Mouse (Mus musculus) lung, embryonic 14.5 days (tissue): Measurements from ENCODE around the gene Pigq. TPM values are rescaled to one million over a fixed set of nuclear protein-coding genes. Genes with fewer than 3 reads are reported as not detected.

ENCODE experiments used
- ATAC-seq: fragments of 200-750 bp; cut with Nextera tagmentation; 2 replicates; pipeline ENCODE4 v1.8.0; 2017; ENCODE audit warnings: mild to moderate bottlenecking, moderate TSS enrichment, moderate library complexity; ENCODE audit not compliant: insufficient read depth
- DNase-seq: peaks from one replicate; pipeline ENCODE4 v3.0.0-alpha.2; 2015
- H3K27ac ChIP-seq: fragments of 300-500 bp; sonication (generic); 2 replicates; pipeline ENCODE4 v1.5.1; 2014; ENCODE audit warnings: low read depth, mild to moderate bottlenecking, moderate library complexity
- H3K27me3 ChIP-seq: fragments of 300-500 bp; sonication (generic); 2 replicates; pipeline ENCODE4 v1.6.1; 2014; ENCODE audit warnings: low read length, control low read depth; ENCODE audit not compliant: insufficient read depth
- H3K36me3 ChIP-seq: fragments of 300-500 bp; sonication (generic); 2 replicates; pipeline ENCODE4 v1.6.1; 2014; ENCODE audit warnings: control low read depth; ENCODE audit not compliant: insufficient read depth
- H3K4me1 ChIP-seq: fragments of 300-500 bp; sonication (generic); 2 replicates; pipeline ENCODE4 v1.6.1; 2014; ENCODE audit warnings: antibody characterized with exemption, control low read depth; ENCODE audit not compliant: insufficient read depth
- H3K4me2 ChIP-seq: fragments of 300-500 bp; sonication (generic); 2 replicates; pipeline ENCODE4 v1.6.1; 2014; ENCODE audit warnings: mild to moderate bottlenecking
- H3K4me3 ChIP-seq: fragments of 300-500 bp; sonication (generic); 2 replicates; pipeline ENCODE4 v1.5.1; 2014; ENCODE audit warnings: low read depth, low read length
- H3K9ac ChIP-seq: fragments of 300-500 bp; sonication (generic); 2 replicates; pipeline ENCODE4 v1.6.1; 2014
- H3K9me3 ChIP-seq: fragments of 300-500 bp; sonication (generic); 2 replicates; pipeline ENCODE4 v1.6.1; 2016; ENCODE audit warnings: low read depth, low read length, control low read depth
- CTCF ChIP-seq: IDR thresholded peaks from 2 replicates; pipeline ENCODE4 v1.5.1; 2016; ENCODE audit warnings: antibody characterized with exemption, low read depth
- WGBS: fragments of 180-500 bp; shearing (Covaris S2); extraction: QIAGEN DNeasy Blood & Tissue Kit; methylation state at CpG from one replicate; pipeline ENCODE4 v1.1.7; 2014; 5-methylcytosine and 5-hydroxymethylcytosine counted together
- polyA plus RNA-seq: library from polyadenylated mRNA; unstranded; fragments of >200 nt; fragmentation: Nextera tagmentation; extraction: Ambion mirVana; gene quantifications from 2 replicates; pipeline ENCODE4 v1.2.1, GENCODE M21; 2014

Gene Pigq
- polyA plus RNA-seq, 1 experiment from 2014 or later, result 69.0 TPM

- DNase-seq (no peak), ATAC-seq (no peak)
- Histone ChIP-seq H3K9ac (no peak overlapping the region), H3K4me3 (no peak overlapping the region), H3K36me3 (no peaks in the 10 kb centered on the region), H3K9me3 (no peaks in the 10 kb centered on the region), H3K27ac (no peak overlapping the region), H3K4me1 (no peaks in the 10 kb centered on the region), H3K27me3 (peaks cover 40% of the 10 kb centered on the region), H3K4me2 (no peak overlapping the region)
- whole genome bisulfite sequencing, result 0% methylated on average over 3 of the region's 3 CpGs
- TF ChIP-seq CTCF, result no peak
Measured at GRCm38 (mm10) chr17:25950706-25951105, 6.0 kb upstream of the Pigq start.

DNA sequence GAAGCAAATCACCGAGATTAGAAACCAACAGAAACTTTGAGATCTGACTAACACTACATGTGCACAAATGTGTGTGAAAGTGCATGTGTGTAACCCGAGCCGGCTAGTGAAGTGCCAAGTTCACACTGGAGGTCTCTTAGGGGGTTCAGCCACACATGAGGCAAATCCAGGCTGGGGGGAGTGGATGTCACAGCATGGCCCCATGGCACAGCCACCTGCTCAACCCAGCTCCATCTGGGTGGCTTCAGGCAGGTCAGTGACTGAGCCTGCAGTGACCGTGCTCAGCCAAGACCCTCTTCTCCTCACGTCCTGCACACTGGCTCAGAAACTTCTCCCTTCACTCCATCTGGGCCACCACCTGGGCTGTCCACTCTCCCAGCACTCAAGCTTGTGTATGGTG is 5.2 kb upstream of the Pigq start:
- no peak for ATAC-seq
- H3K4me2 ChIP-seq, result no peak overlapping the region

DNA sequence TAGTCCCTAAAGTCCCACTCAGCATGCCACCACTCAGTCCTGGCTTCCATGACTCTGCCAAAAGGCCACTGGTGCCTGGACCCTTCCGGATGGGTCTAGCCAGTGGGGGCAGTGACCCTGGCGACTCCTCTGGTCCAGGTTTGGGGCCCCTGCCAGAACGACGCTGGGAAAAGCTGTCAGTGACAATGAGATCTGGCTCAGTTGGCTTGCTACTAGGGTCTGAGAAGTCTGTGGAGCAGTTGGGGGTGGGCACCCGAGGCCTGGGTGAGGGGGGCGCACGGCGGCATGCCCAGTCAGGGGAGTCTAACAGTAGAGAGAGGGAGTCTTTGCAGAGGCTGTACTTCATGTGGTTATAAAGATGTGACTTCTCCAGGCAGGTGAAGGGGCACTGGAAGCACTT is 3.3 kb upstream of the Pigq start:
- 76% methylated on average over 8 of the region's 8 CpGs for WGBS
- no peak overlapping the region for H3K9ac ChIP-seq
- H3K27me3 ChIP-seq, result peaks cover 33% of the 10 kb centered on the region
- H3K27ac ChIP-seq, result no peak overlapping the region
- DNase-seq, result no peak
- no peak overlapping the region for H3K4me2 ChIP-seq
- H3K36me3 ChIP-seq, result no peaks in the 10 kb centered on the region
- no peak overlapping the region for H3K4me3 ChIP-seq
- no peaks in the 10 kb centered on the region for H3K4me1 ChIP-seq
- ATAC-seq, result no peak
- no peaks in the 10 kb centered on the region for H3K9me3 ChIP-seq
- TF ChIP-seq CTCF, result no peak

More for the DNA sequence above, 5.2 kb upstream of the Pigq start:
- no peak overlapping the region for H3K9ac ChIP-seq
- H3K27ac ChIP-seq, result no peak overlapping the region
- no peak overlapping the region for H3K4me3 ChIP-seq
- TF ChIP-seq CTCF, result no peak
- 59% methylated on average over 5 of the region's 5 CpGs for WGBS
- no peaks in the 10 kb centered on the region for H3K9me3 ChIP-seq
- no peak for DNase-seq
- H3K4me1 ChIP-seq, result no peaks in the 10 kb centered on the region
- peaks cover 40% of the 10 kb centered on the region for H3K27me3 ChIP-seq
- H3K36me3 ChIP-seq, result no peaks in the 10 kb centered on the region

GRCm38 (mm10) chr17:25947576-25947975 is 2.8 kb upstream of the Pigq start:
- no peak for ATAC-seq
- H3K9ac ChIP-seq, result no peak overlapping the region; the same call in 1 of the 2 replicates

GRCm38 (mm10) chr17:25946891-25947290 is 2.2 kb upstream of the Pigq start:
- H3K27ac ChIP-seq, result no peak overlapping the region
- DNase-seq (no peak), ATAC-seq (no peak)
- H3K4me2 ChIP-seq, result no peak overlapping the region
- H3K9me3 ChIP-seq, result no peaks in the 10 kb centered on the region
- no peaks in the 10 kb centered on the region for H3K4me1 ChIP-seq
- H3K9ac ChIP-seq, result no peak overlapping the region; the same call in 1 of the 2 replicates
- no peaks in the 10 kb centered on the region for H3K36me3 ChIP-seq
- 79% methylated on average over 8 of the region's 8 CpGs for WGBS
- TF ChIP-seq CTCF, result no peak
- no peak overlapping the region for H3K4me3 ChIP-seq
- peaks cover 22% of the 10 kb centered on the region for H3K27me3 ChIP-seq

More at GRCm38 (mm10) chr17:25947576-25947975, 2.8 kb upstream of the Pigq start:
- Histone ChIP-seq H3K4me2 (no peak overlapping the region), H3K4me3 (no peak overlapping the region), H3K27ac (no peak overlapping the region), H3K9me3 (no peaks in the 10 kb centered on the region), H3K36me3 (no peaks in the 10 kb centered on the region), H3K4me1 (no peaks in the 10 kb centered on the region), H3K27me3 (peaks cover 29% of the 10 kb centered on the region)
- DNase-seq, result no peak
- no peak for TF ChIP-seq CTCF
- WGBS, result 87% methylated on average over 4 of the region's 4 CpGs

GRCm38 (mm10) chr17:25946349-25946748 is 1.6 kb upstream of the Pigq start:
- Histone ChIP-seq H3K4me3 (no peak overlapping the region), H3K27ac (no peak overlapping the region), H3K36me3 (no peaks in the 10 kb centered on the region), H3K27me3 (peaks cover 16% of the 10 kb centered on the region), H3K9me3 (no peaks in the 10 kb centered on the region), H3K4me2 (no peak overlapping the region), H3K4me1 (no peaks in the 10 kb centered on the region), H3K9ac (no peak overlapping the region; the same call in 1 of the 2 replicates)
- DNase-seq (no peak), ATAC-seq (no peak)
- TF ChIP-seq CTCF, result no peak
- 69% methylated on average over 7 of the region's 7 CpGs for WGBS

- H3K4me1 ChIP-seq, result no peaks in the 10 kb centered on the region; the same call in 1 of the 2 replicates
- TF ChIP-seq CTCF, result no peak
- H3K27ac ChIP-seq, result no peak overlapping the region
- H3K4me3 ChIP-seq, result no peak overlapping the region
- 63% methylated on average over 9 of the region's 9 CpGs for WGBS
- H3K9ac ChIP-seq, result no peak overlapping the region
- no peak overlapping the region for H3K4me2 ChIP-seq
- H3K9me3 ChIP-seq, result no peaks in the 10 kb centered on the region
- peaks cover 9% of the 10 kb centered on the region for H3K27me3 ChIP-seq
- ATAC-seq, result no peak
- no peak for DNase-seq
- no peaks in the 10 kb centered on the region for H3K36me3 ChIP-seq
Measured at GRCm38 (mm10) chr17:25945517-25946155, 900 bp upstream of the Pigq start.

DNA sequence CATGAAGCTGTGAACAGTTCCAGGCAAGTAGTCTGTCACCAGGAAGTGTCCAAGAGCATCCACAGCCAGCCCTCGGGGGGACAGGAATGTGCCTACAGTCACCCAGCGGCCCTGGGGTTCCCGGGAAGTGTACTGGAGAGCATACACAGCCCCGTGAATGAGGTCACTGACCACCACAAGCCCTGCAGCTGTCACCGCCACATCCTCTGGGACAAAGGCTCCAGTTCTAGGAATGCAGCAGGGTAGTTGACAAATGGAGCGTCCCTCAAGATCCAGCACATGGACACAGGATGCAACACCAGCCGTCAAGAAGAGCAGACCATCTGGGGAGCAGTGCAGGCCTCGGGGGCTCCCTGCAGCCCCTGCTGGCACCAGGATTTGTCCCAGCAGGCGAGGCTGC is 967 bp downstream of the Pigq start:
- H3K27ac ChIP-seq, result no peak overlapping the region
- no peak overlapping the region for H3K4me2 ChIP-seq
- ATAC-seq, result no peak
- no peaks in the 10 kb centered on the region; the same call in 1 of the 2 replicates for H3K4me1 ChIP-seq
- H3K9ac ChIP-seq, result 0 out of 2 replicates have a peak overlapping the region, but pooled peaks have one; percentile 20
- peaks cover 4% of the 10 kb centered on the region for H3K36me3 ChIP-seq
- H3K9me3 ChIP-seq, result no peaks in the 10 kb centered on the region
- no peak for DNase-seq
- H3K4me3 ChIP-seq, result no peak overlapping the region
- no peak for TF ChIP-seq CTCF
- WGBS, result 65% methylated on average over 9 of the region's 9 CpGs
- H3K27me3 ChIP-seq, result no peaks in the 10 kb centered on the region
